Mouse (Mus musculus) lung, postnatal 0 days (tissue): ENCODE data around the gene Ugt1a10.

Experiments
- CTCF ChIP-seq: IDR thresholded peaks from 2 replicates; pipeline ENCODE4 v1.5.1; 2016; ENCODE audit warnings: antibody characterized with exemption, mild to moderate bottlenecking
- EP300 ChIP-seq: IDR thresholded peaks from 2 replicates; pipeline ENCODE4 v1.6.1; 2016; ENCODE audit warnings: antibody characterized with exemption, mild to moderate bottlenecking, control low read depth

DNA sequence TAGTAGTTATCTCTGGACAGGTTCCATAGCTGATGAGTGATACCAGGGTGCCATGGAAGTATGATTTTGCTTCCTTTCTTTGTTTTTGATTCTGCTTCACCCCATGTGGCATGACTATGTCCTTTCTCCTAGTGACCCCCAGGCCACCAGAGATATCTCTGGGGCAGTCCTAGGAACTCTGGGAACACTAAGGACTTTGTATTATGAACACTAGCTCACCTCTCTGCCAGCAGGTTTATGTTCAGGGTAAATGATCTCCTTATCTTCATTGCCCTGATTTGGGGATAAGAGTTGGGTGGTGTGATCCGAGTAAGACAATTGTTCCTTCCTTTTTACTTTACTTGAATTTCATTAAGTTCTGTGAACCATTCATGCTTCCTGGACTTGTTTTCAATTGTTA is 30.9 kb downstream of the Ugt1a10 start:
- TF ChIP-seq CTCF, result no peak
- no peak for TF ChIP-seq EP300
